Mouse (Mus musculus) left cerebral cortex, postnatal 14 days (tissue): ENCODE measurements at regions not wholly inside any gene's neighbourhood (a gene's known extent, or its start where the extent isn't known, plus 50 kb on each side); places are given as distances from the start of the nearest gene placed in this dataset.
"Not testable (repeated sequence)": the region's sequence is repeated elsewhere in the genome, so short reads cannot be mapped to it uniquely, and the experiment has no call there.

Experiments used
- DNase-seq, 2 experiments: peaks; one replicate each; pipeline ENCODE4 v3.0.0; 2021 to 2022; ENCODE audit warnings: low spot score in 2 of 2, mixed read lengths in 1 of 2
- intact Hi-C: fragments of 180-260 bp; cut with DNase I; formaldehyde crosslinking; loops from one replicate; pipeline ENCODE4 v1.15.1; 2025

GRCm38 (mm10) chr14:52769450-52769849 lies 273.9 kb upstream of the Olfr1507 start:
- DNase-seq, intact Hi-C loops: not testable (repeated sequence)

GRCm38 (mm10) chr14:52752159-52752558 lies 256.6 kb upstream of the Olfr1507 start:
- intact Hi-C loops, DNase-seq: not testable (repeated sequence)

GRCm38 (mm10) chr14:52726680-52727079 lies 231.1 kb upstream of the Olfr1507 start:
- not testable (repeated sequence) for DNase-seq
- intact Hi-C loops = loop anchor here (10.0 kb wide), 1 partner anchor 708 kb away; no protein-coding TSS in a partner anchor

- DNase-seq = not testable (repeated sequence)
- intact Hi-C loops = loop anchor here (10.0 kb wide), 1 partner anchor 710 kb away; no protein-coding TSS in a partner anchor
Observed at GRCm38 (mm10) chr14:52724988-52725387, 229.4 kb upstream of the Olfr1507 start.

GRCm38 (mm10) chr14:52720640-52721039 lies 225.1 kb upstream of the Olfr1507 start:
- intact Hi-C loops = loop anchor here (10.0 kb wide), 1 partner anchor 714 kb away; no protein-coding TSS in a partner anchor
- no peak for DNase-seq

GRCm38 (mm10) chr14:52700851-52701250 lies 205.3 kb upstream of the Olfr1507 start:
- intact Hi-C loops, DNase-seq: not testable (repeated sequence)

GRCm38 (mm10) chr14:52683636-52684035 lies 188.1 kb upstream of the Olfr1507 start:
- DNase-seq, intact Hi-C loops: not testable (repeated sequence)

GRCm38 (mm10) chr14:52654355-52654754 lies 158.8 kb upstream of the Olfr1507 start:
- intact Hi-C loops = no loop called here
- peak in 1 of 2 experiments; percentile 6 for DNase-seq

- intact Hi-C loops = no loop called here
- no peak for DNase-seq
Observed at GRCm38 (mm10) chr14:52638179-52638578, 142.6 kb upstream of the Olfr1507 start.

- DNase-seq = peak; percentile 2 to 4
- intact Hi-C loops = no loop called here
Observed at GRCm38 (mm10) chr14:52622184-52622583, 126.6 kb upstream of the Olfr1507 start.

GRCm38 (mm10) chr14:52580319-52580718 lies 84.8 kb upstream of the Olfr1507 start:
- DNase-seq = peak; percentile 8 to 10
- intact Hi-C loops = no loop called here

- no peak for DNase-seq
- intact Hi-C loops = no loop called here
Observed at GRCm38 (mm10) chr14:52566920-52567319, 71.4 kb upstream of the Olfr1507 start.

GRCm38 (mm10) chr14:52565606-52566005 lies 70.1 kb upstream of the Olfr1507 start:
- no peak for DNase-seq
- intact Hi-C loops = no loop called here

- DNase-seq, intact Hi-C loops: not testable (repeated sequence)
Observed at GRCm38 (mm10) chr14:52556340-52556739, 60.8 kb upstream of the Olfr1507 start.

- DNase-seq = no peak
- intact Hi-C loops = no loop called here
Observed at GRCm38 (mm10) chr14:52553399-52553798, 57.9 kb upstream of the Olfr1507 start.

- intact Hi-C loops = no loop called here
- no peak for DNase-seq
Observed at GRCm38 (mm10) chr14:52547933-52548332, 52.4 kb upstream of the Olfr1507 start.
